Mouse (Mus musculus): Measurements from ENCODE around the gene Cdc123. TPM values are rescaled to one million over a fixed set of nuclear protein-coding genes. Genes with fewer than 3 reads are reported as not detected.
"Not testable (repeated sequence)": the region's sequence is repeated elsewhere in the genome, so short reads cannot be mapped to it uniquely, and the experiment has no call there.

The Cdc123 gene
- 90.0 and 101 TPM in 2 replicates for polyA plus RNA-seq (2012; rRNA removed)

- peak; percentile 75 for DNase-seq (ENCODE audit: low spot score)
Measured at GRCm38 (mm10) chr2:5844873-5845631, at the start of gene Cdc123, which contains the start of gene Nudt5. TSS of gene Cdc123 (minus strand) at chr2:5845164. TSS of gene Nudt5 (plus strand) at chr2:5845019.

GRCm38 (mm10) chr2:5894296-5894695, 49.3 kb upstream of the Cdc123 start:
- DNase-seq (ENCODE audit: low spot score): no peak

GRCm38 (mm10) chr2:5889412-5889811, 44.4 kb upstream of the Cdc123 start:
- DNase-seq (ENCODE audit: low spot score): no peak

GRCm38 (mm10) chr2:5888865-5889264, 43.9 kb upstream of the Cdc123 start:
- DNase-seq (ENCODE audit: low spot score): no peak

GRCm38 (mm10) chr2:5877446-5877845, 32.5 kb upstream of the Cdc123 start:
- DNase-seq (ENCODE audit: low spot score): no peak

GRCm38 (mm10) chr2:5869746-5870145, 24.8 kb upstream of the Cdc123 start:
- no peak for DNase-seq (ENCODE audit: low spot score)

GRCm38 (mm10) chr2:5867681-5868080, 22.7 kb upstream of the Cdc123 start:
- no peak for DNase-seq (ENCODE audit: low spot score)

- no peak for DNase-seq (ENCODE audit: low spot score)
Measured at GRCm38 (mm10) chr2:5862834-5863233, 17.9 kb upstream of the Cdc123 start, which contains the start of gene Gm13199. TSS of gene Gm13199 (minus strand) at chr2:5862934.

- no peak for DNase-seq (ENCODE audit: low spot score)
Measured at GRCm38 (mm10) chr2:5851866-5852265, 6.9 kb upstream of the Cdc123 start.

- DNase-seq (ENCODE audit: low spot score): no peak
Measured at GRCm38 (mm10) chr2:5851116-5851515, 6.2 kb upstream of the Cdc123 start.

- DNase-seq (ENCODE audit: low spot score): no peak
Measured at GRCm38 (mm10) chr2:5845826-5846225, 862 bp upstream of the Cdc123 start.

- DNase-seq (ENCODE audit: low spot score): peak; percentile 24
Measured at GRCm38 (mm10) chr2:5844181-5844872, 637 bp downstream of the Cdc123 start.

GRCm38 (mm10) chr2:5840815-5841214, 4.1 kb downstream of the Cdc123 start:
- DNase-seq (ENCODE audit: low spot score): no peak

GRCm38 (mm10) chr2:5825265-5825913, 19.6 kb downstream of the Cdc123 start:
- no peak for DNase-seq (ENCODE audit: low spot score)

- DNase-seq (ENCODE audit: low spot score): no peak
Measured at GRCm38 (mm10) chr2:5824685-5825084, 20.3 kb downstream of the Cdc123 start.

GRCm38 (mm10) chr2:5824213-5824612, 20.8 kb downstream of the Cdc123 start:
- DNase-seq (ENCODE audit: low spot score): no peak

GRCm38 (mm10) chr2:5822449-5822848, 22.5 kb downstream of the Cdc123 start:
- DNase-seq (ENCODE audit: low spot score): no peak

- no peak for DNase-seq (ENCODE audit: low spot score)
Measured at GRCm38 (mm10) chr2:5821264-5821663, 23.7 kb downstream of the Cdc123 start.

- no peak for DNase-seq (ENCODE audit: low spot score)
Measured at GRCm38 (mm10) chr2:5811235-5811782, 33.7 kb downstream of the Cdc123 start.

- no peak for DNase-seq (ENCODE audit: low spot score)
Measured at GRCm38 (mm10) chr2:5810036-5810718, 34.8 kb downstream of the Cdc123 start.

GRCm38 (mm10) chr2:5806201-5806600, 38.8 kb downstream of the Cdc123 start:
- DNase-seq (ENCODE audit: low spot score): not testable (repeated sequence)

- no peak for DNase-seq (ENCODE audit: low spot score)
Measured at GRCm38 (mm10) chr2:5805228-5805627, 39.7 kb downstream of the Cdc123 start.
